Mouse (Mus musculus) fibroblast of lung, adult 2 months (primary cell): ENCODE measurements at regions not wholly inside any gene's neighbourhood (a gene's known extent, or its start where the extent isn't known, plus 50 kb on each side); places are given as distances from the start of the nearest gene placed in this dataset.
A peak's percentile ranks its signal among the peaks of the same experiment; 100 is the strongest.

Experiments
- DNase-seq: peaks from one replicate; pipeline ENCODE4 v3.0.0-alpha.2; 2011; ENCODE audit warnings: low read depth

- peak; percentile 95 for DNase-seq
Observed at GRCm38 (mm10) chr14:76702709-76703372, 146.2 kb upstream of the Serp2 start.

GRCm38 (mm10) chr14:76701911-76702708, 145.4 kb upstream of the Serp2 start:
- no peak for DNase-seq

GRCm38 (mm10) chr14:76701304-76701703, 144.6 kb upstream of the Serp2 start:
- no peak for DNase-seq

- DNase-seq: no peak
Observed at GRCm38 (mm10) chr14:76700796-76701195, 144.1 kb upstream of the Serp2 start.

- DNase-seq: no peak
Observed at GRCm38 (mm10) chr14:76700190-76700589, 143.5 kb upstream of the Serp2 start.

GRCm38 (mm10) chr14:76698718-76699402, 142.2 kb upstream of the Serp2 start:
- peak; percentile 88 for DNase-seq

- DNase-seq: no peak
Observed at GRCm38 (mm10) chr14:76696729-76697128, 140.0 kb upstream of the Serp2 start.

GRCm38 (mm10) chr14:76695691-76696355, 139.1 kb upstream of the Serp2 start:
- no peak for DNase-seq

- DNase-seq: no peak
Observed at GRCm38 (mm10) chr14:76694894-76695293, 138.2 kb upstream of the Serp2 start.

GRCm38 (mm10) chr14:76693351-76694317, 136.9 kb upstream of the Serp2 start:
- DNase-seq: peak; percentile 82

GRCm38 (mm10) chr14:76687971-76688407, 131.3 kb upstream of the Serp2 start:
- DNase-seq: no peak

GRCm38 (mm10) chr14:76686762-76687453, 130.2 kb upstream of the Serp2 start:
- DNase-seq: no peak

GRCm38 (mm10) chr14:76685830-76686761, 129.4 kb upstream of the Serp2 start:
- no peak for DNase-seq

- no peak for DNase-seq
Observed at GRCm38 (mm10) chr14:76684327-76684726, 127.6 kb upstream of the Serp2 start.

GRCm38 (mm10) chr14:76681581-76682377, 125.1 kb upstream of the Serp2 start:
- peak; percentile 98 for DNase-seq

- no peak for DNase-seq
Observed at GRCm38 (mm10) chr14:76678512-76679134, 121.9 kb upstream of the Serp2 start.

- no peak for DNase-seq
Observed at GRCm38 (mm10) chr14:76674949-76675348, 118.3 kb upstream of the Serp2 start.
